Mouse (Mus musculus) limb, embryonic 15.5 days (tissue): ENCODE data around the gene St13. TPM values are rescaled to one million over a fixed set of nuclear protein-coding genes. Genes with fewer than 3 reads are reported as not detected.

Experiments used
- ATAC-seq: fragments of 200-750 bp; cut with Nextera tagmentation; 2 replicates; pipeline ENCODE4 v1.8.0; 2017; ENCODE audit warnings: low read depth, moderate TSS enrichment; ENCODE audit not compliant: insufficient number of reproducible peaks, low FRiP score, low TSS enrichment
- H3K27ac ChIP-seq: fragments of 300-500 bp; sonication (generic); 2 replicates; pipeline ENCODE4 v1.5.1; 2015; ENCODE audit warnings: moderate library complexity, mild to moderate bottlenecking, inconsistent platforms
- H3K27me3 ChIP-seq: fragments of 300-500 bp; sonication (generic); 2 replicates; pipeline ENCODE4 v1.6.1; 2015; ENCODE audit warnings: inconsistent platforms
- H3K36me3 ChIP-seq: fragments of 300-500 bp; sonication (generic); 2 replicates; pipeline ENCODE4 v1.6.1; 2015; ENCODE audit warnings: inconsistent platforms
- H3K4me1 ChIP-seq: fragments of 300-500 bp; sonication (generic); 2 replicates; pipeline ENCODE4 v1.6.1; 2015; ENCODE audit warnings: inconsistent platforms
- H3K4me2 ChIP-seq: fragments of 300-500 bp; sonication (generic); 2 replicates; pipeline ENCODE4 v1.6.1; 2015; ENCODE audit warnings: mild to moderate bottlenecking, inconsistent platforms
- H3K4me3 ChIP-seq: fragments of 300-500 bp; sonication (generic); 2 replicates; pipeline ENCODE4 v1.5.1; 2015; ENCODE audit warnings: mild to moderate bottlenecking, inconsistent platforms
- H3K9ac ChIP-seq: fragments of 300-500 bp; sonication (generic); 2 replicates; pipeline ENCODE4 v1.6.1; 2015; ENCODE audit warnings: inconsistent platforms
- H3K9me3 ChIP-seq: fragments of 300-500 bp; sonication (generic); 2 replicates; pipeline ENCODE4 v1.6.1; 2016; ENCODE audit warnings: inconsistent platforms
- WGBS: fragments of 180-500 bp; shearing (Covaris S2); methylation state at CpG from one replicate; pipeline ENCODE4 v1.1.7; 2015; 5-methylcytosine and 5-hydroxymethylcytosine counted together
- polyA plus RNA-seq: library from polyadenylated mRNA; unstranded; fragments of >200 nt; fragmentation: Nextera tagmentation; extraction: Ambion mirVana; gene quantifications from 2 replicates; pipeline ENCODE4 v1.2.1, GENCODE M21; 2015

Gene St13
- polyA plus RNA-seq, 1 experiment from 2014 or later: 151 TPM

GRCm38 (mm10) chr15:81405008-81405407, 5.1 kb upstream of the St13 start:
- no peak overlapping the region for H3K4me2 ChIP-seq
- no peak overlapping the region for H3K27ac ChIP-seq
- no peaks in the 10 kb centered on the region for H3K27me3 ChIP-seq
- H3K4me1 ChIP-seq: peaks cover 9% of the 10 kb centered on the region
- H3K9me3 ChIP-seq: no peaks in the 10 kb centered on the region
- ATAC-seq: no peak
- H3K36me3 ChIP-seq: no peaks in the 10 kb centered on the region
- no peak overlapping the region for H3K9ac ChIP-seq
- no peak overlapping the region for H3K4me3 ChIP-seq
- WGBS: 84% methylated on average over 3 of the region's 3 CpGs

DNA sequence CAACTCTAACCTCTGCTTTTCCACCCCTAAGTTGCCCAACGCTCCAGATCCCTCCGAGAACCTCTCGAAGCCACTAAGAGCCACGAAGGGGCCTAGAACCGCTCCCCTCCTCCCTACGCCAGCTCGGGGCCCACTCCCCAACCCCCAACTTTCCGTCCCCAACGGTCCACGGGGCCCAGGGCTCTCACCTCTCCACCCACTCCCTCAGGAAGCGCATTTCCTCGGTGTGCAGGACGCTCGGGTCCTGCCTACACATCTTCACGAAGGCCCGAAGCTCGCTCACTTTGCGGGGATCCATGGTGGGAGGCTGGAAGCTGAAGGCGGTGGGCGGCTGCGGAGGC, 610 bp downstream of the St13 start:
- ATAC-seq: no peak; the same call in 1 of the 2 replicates
- H3K4me2 ChIP-seq: peak overlapping the region; percentile 68
- no peaks in the 10 kb centered on the region for H3K9me3 ChIP-seq
- under 1% methylated on average over 21 of the region's 21 CpGs for WGBS
- H3K9ac ChIP-seq: peak overlapping the region; percentile 66
- H3K4me3 ChIP-seq: peak overlapping the region; percentile 68
- H3K36me3 ChIP-seq: no peaks in the 10 kb centered on the region
- H3K27ac ChIP-seq: peak overlapping the region; percentile 93
- H3K4me1 ChIP-seq: peaks cover 23% of the 10 kb centered on the region
- H3K27me3 ChIP-seq: no peaks in the 10 kb centered on the region

DNA sequence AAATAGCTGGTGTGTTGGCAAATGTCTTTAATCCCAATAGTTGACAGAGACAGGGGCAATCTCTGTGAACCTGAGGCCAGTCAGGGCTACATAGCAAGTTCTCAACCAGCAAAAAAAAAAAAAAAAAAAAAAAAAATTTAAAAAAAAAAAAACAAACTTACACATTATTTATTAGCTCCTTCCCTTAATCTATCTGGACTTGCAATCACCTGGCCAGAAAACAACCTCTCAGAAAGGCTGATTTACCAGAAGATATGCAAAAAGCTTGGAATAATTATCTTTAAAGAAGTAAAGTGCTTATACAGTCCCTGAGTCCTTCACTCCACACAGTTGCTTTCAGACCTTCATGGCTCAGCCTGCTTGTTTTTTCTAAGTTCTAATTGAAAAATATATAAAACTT, 1.7 kb downstream of the St13 start:
- Histone ChIP-seq H3K9me3 (no peaks in the 10 kb centered on the region), H3K27ac (no peak overlapping the region), H3K9ac (0 out of 2 replicates have a peak overlapping the region, but pooled peaks have one; percentile 66), H3K4me1 (peaks cover 23% of the 10 kb centered on the region), H3K4me2 (peak overlapping the region; percentile 68), H3K36me3 (no peaks in the 10 kb centered on the region), H3K27me3 (no peaks in the 10 kb centered on the region), H3K4me3 (peak overlapping the region; percentile 68)
- ATAC-seq: no peak

- Histone ChIP-seq H3K9me3 (no peaks in the 10 kb centered on the region), H3K4me2 (no peak overlapping the region), H3K36me3 (peaks cover 21% of the 10 kb centered on the region), H3K4me1 (peaks cover 14% of the 10 kb centered on the region), H3K27me3 (no peaks in the 10 kb centered on the region), H3K4me3 (no peak overlapping the region), H3K27ac (no peak overlapping the region), H3K9ac (no peak overlapping the region)
- no peak for ATAC-seq
- WGBS: 82% methylated on average over 8 of the region's 8 CpGs
Measured at GRCm38 (mm10) chr15:81394211-81394915, 5.5 kb downstream of the St13 start.

- peaks cover 9% of the 10 kb centered on the region for H3K4me1 ChIP-seq
- no peaks in the 10 kb centered on the region for H3K27me3 ChIP-seq
- H3K4me3 ChIP-seq: no peak overlapping the region
- ATAC-seq: no peak
- H3K27ac ChIP-seq: no peak overlapping the region
- H3K36me3 ChIP-seq: peaks cover 32% of the 10 kb centered on the region
- no peaks in the 10 kb centered on the region for H3K9me3 ChIP-seq
- H3K9ac ChIP-seq: no peak overlapping the region
- H3K4me2 ChIP-seq: no peak overlapping the region
Measured at GRCm38 (mm10) chr15:81392997-81393396, 6.9 kb downstream of the St13 start.

DNA sequence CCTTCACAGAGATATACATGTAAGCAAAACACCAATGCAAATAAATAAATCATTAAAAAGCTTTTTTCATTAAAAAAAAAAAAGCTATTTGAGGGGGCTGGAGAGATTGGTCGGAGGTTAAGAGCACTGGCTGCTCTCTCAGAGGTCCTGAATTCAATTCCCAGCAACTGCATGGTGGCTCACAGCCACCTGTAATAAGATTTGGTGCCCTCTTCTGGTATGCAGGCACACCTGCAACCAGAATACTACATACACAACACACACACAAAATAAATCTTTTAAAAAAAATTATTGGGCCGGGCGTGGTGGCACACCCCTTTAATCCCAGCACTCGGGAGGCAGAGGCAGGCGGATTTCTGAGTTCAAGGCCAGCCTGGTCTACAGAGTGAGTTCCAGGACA, 13.6 kb downstream of the St13 start:
- no peaks in the 10 kb centered on the region for H3K27me3 ChIP-seq
- WGBS: 90% methylated on average over 5 of the region's 5 CpGs
- no peak for ATAC-seq
- H3K9me3 ChIP-seq: no peaks in the 10 kb centered on the region
- no peaks in the 10 kb centered on the region for H3K4me1 ChIP-seq
- H3K36me3 ChIP-seq: peaks cover 79% of the 10 kb centered on the region
- no peak overlapping the region for H3K4me3 ChIP-seq
- no peak overlapping the region for H3K27ac ChIP-seq
- H3K9ac ChIP-seq: no peak overlapping the region
- no peak overlapping the region for H3K4me2 ChIP-seq

- ATAC-seq: no peak
- Histone ChIP-seq H3K4me1 (no peaks in the 10 kb centered on the region), H3K36me3 (peaks cover 66% of the 10 kb centered on the region), H3K9ac (no peak overlapping the region), H3K4me3 (no peak overlapping the region), H3K4me2 (no peak overlapping the region), H3K27ac (no peak overlapping the region), H3K27me3 (no peaks in the 10 kb centered on the region), H3K9me3 (no peaks in the 10 kb centered on the region)
- WGBS: 78% methylated on average over 2 of the region's 2 CpGs
Measured at GRCm38 (mm10) chr15:81378845-81379244, 21.0 kb downstream of the St13 start.

GRCm38 (mm10) chr15:81374621-81375020, 25.3 kb downstream of the St13 start:
- ATAC-seq: no peak
- no peak overlapping the region for H3K27ac ChIP-seq
- no peak overlapping the region for H3K9ac ChIP-seq
- no peaks in the 10 kb centered on the region for H3K27me3 ChIP-seq
- 86% methylated on average over 11 of the region's 11 CpGs for WGBS
- peaks cover 73% of the 10 kb centered on the region for H3K36me3 ChIP-seq
- no peaks in the 10 kb centered on the region for H3K4me1 ChIP-seq
- H3K9me3 ChIP-seq: no peaks in the 10 kb centered on the region
- no peak overlapping the region for H3K4me3 ChIP-seq
- no peak overlapping the region for H3K4me2 ChIP-seq

- Histone ChIP-seq H3K27ac (no peak overlapping the region), H3K4me2 (no peak overlapping the region), H3K9ac (no peak overlapping the region), H3K4me3 (no peak overlapping the region), H3K36me3 (peaks cover 82% of the 10 kb centered on the region), H3K4me1 (no peaks in the 10 kb centered on the region), H3K9me3 (no peaks in the 10 kb centered on the region), H3K27me3 (no peaks in the 10 kb centered on the region)
- no peak for ATAC-seq
- 76% methylated on average over 1 of the region's 1 CpGs for WGBS
Measured at GRCm38 (mm10) chr15:81370356-81370755, 29.5 kb downstream of the St13 start.

DNA sequence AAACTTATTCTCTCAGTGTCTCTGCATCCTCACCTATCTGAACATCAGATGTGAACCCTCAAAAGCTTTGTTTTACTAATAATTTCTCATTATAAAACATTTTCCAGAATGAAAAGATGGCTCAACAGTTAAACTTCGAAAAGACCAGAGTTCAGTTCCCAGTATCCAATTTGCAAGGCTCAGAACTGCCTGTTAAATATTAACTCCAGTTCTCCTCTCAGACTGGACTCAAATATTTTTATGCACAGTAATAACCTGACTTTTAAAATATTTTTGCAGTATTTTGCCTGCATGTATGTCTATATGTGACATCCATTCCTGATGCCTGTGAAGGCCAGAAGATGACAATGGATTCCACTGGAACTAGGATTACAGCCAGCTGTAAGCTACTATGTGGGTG, 31.3 kb downstream of the St13 start:
- ATAC-seq: no peak
- Histone ChIP-seq H3K9ac (no peak overlapping the region), H3K36me3 (peaks cover 80% of the 10 kb centered on the region), H3K4me3 (no peak overlapping the region), H3K4me2 (no peak overlapping the region), H3K27me3 (no peaks in the 10 kb centered on the region), H3K4me1 (no peaks in the 10 kb centered on the region), H3K27ac (no peak overlapping the region), H3K9me3 (no peaks in the 10 kb centered on the region)
- 88% methylated on average over 1 of the region's 1 CpGs for WGBS

- no peak for ATAC-seq
- H3K36me3 ChIP-seq: peaks cover 70% of the 10 kb centered on the region
- H3K27ac ChIP-seq: no peak overlapping the region
- H3K4me2 ChIP-seq: no peak overlapping the region
- WGBS: 74% methylated on average over 4 of the region's 4 CpGs
- H3K27me3 ChIP-seq: no peaks in the 10 kb centered on the region
- no peak overlapping the region for H3K4me3 ChIP-seq
- H3K9me3 ChIP-seq: no peaks in the 10 kb centered on the region
- peaks cover 3% of the 10 kb centered on the region; the same call in 1 of the 2 replicates for H3K4me1 ChIP-seq
- H3K9ac ChIP-seq: no peak overlapping the region
Measured at GRCm38 (mm10) chr15:81366241-81366640, 33.6 kb downstream of the St13 start.

- H3K27ac ChIP-seq: no peak overlapping the region
- H3K27me3 ChIP-seq: no peaks in the 10 kb centered on the region
- H3K4me1 ChIP-seq: peaks cover 9% of the 10 kb centered on the region
- no peaks in the 10 kb centered on the region for H3K9me3 ChIP-seq
- ATAC-seq: no peak
- H3K4me3 ChIP-seq: no peak overlapping the region
- H3K9ac ChIP-seq: no peak overlapping the region
- H3K4me2 ChIP-seq: no peak overlapping the region
- WGBS: 88% methylated on average over 8 of the region's 8 CpGs
- H3K36me3 ChIP-seq: peaks cover 61% of the 10 kb centered on the region
Measured at GRCm38 (mm10) chr15:81365246-81365645, 34.6 kb downstream of the St13 start.

- Histone ChIP-seq H3K36me3 (peaks cover 54% of the 10 kb centered on the region), H3K27me3 (no peaks in the 10 kb centered on the region), H3K4me2 (no peak overlapping the region), H3K9me3 (no peaks in the 10 kb centered on the region), H3K27ac (no peak overlapping the region), H3K4me1 (peaks cover 18% of the 10 kb centered on the region), H3K9ac (no peak overlapping the region), H3K4me3 (no peak overlapping the region)
- no peak for ATAC-seq
- 85% methylated on average over 1 of the region's 1 CpGs for WGBS
Measured at GRCm38 (mm10) chr15:81364271-81364670, 35.6 kb downstream of the St13 start.
